Mouse (Mus musculus): ENCODE measurements around the gene Nrxn2. TPM values are rescaled to one million over a fixed set of nuclear protein-coding genes. Genes with fewer than 3 reads are reported as not detected.

Gene Nrxn2
- polyA plus RNA-seq, 1 experiment from 2014 or later: 1.1 TPM

Small RNAs within 50 kb of the gene (microRNA-seq; reads per million reads assigned to microRNA genes)
- gene Gm26460: not detected

Other genes with a start within 250 kb of the Nrxn2 start
- not detected in 2 replicates for gene Majin, start 234.3 kb upstream of the Nrxn2 start, polyA plus RNA-seq (2016; fragmentation: Nextera tagmentation; extraction: Ambion mirVana)
- gene Gpha2, start 192.4 kb upstream of the Nrxn2 start, polyA plus RNA-seq (2016; fragmentation: Nextera tagmentation; extraction: Ambion mirVana): 0.24 TPM in 1 of 2 replicates, not detected in the other
- gene Ppp2r5b, start 182.9 kb upstream of the Nrxn2 start, polyA plus RNA-seq (2016; fragmentation: Nextera tagmentation; extraction: Ambion mirVana): 21.2 and 25.7 TPM in 2 replicates
- gene Atg2a, start 177.1 kb upstream of the Nrxn2 start, polyA plus RNA-seq (2016; fragmentation: Nextera tagmentation; extraction: Ambion mirVana): 10.8 and 11.6 TPM in 2 replicates
- gene Ehd1, start 142.0 kb upstream of the Nrxn2 start, polyA plus RNA-seq (2016; fragmentation: Nextera tagmentation; extraction: Ambion mirVana): 89.6 and 101 TPM in 2 replicates
- 0.33 and 0.38 TPM in 2 replicates for gene Cdc42bpg, start 112.3 kb upstream of the Nrxn2 start, polyA plus RNA-seq (2016; fragmentation: Nextera tagmentation; extraction: Ambion mirVana)
- 67.2 and 80.8 TPM in 2 replicates for gene Men1, start 83.8 kb upstream of the Nrxn2 start, polyA plus RNA-seq (2016; fragmentation: Nextera tagmentation; extraction: Ambion mirVana)
- gene Map4k2, start 77.6 kb upstream of the Nrxn2 start, polyA plus RNA-seq (2016; fragmentation: Nextera tagmentation; extraction: Ambion mirVana): 12.5 and 15.0 TPM in 2 replicates
- gene Sf1, start 55.0 kb upstream of the Nrxn2 start, polyA plus RNA-seq (2016; fragmentation: Nextera tagmentation; extraction: Ambion mirVana): 129 and 146 TPM in 2 replicates
- gene Pygm, start 34.3 kb upstream of the Nrxn2 start, polyA plus RNA-seq (2016; fragmentation: Nextera tagmentation; extraction: Ambion mirVana): 103 and 214 TPM in 2 replicates
- 59.9 and 61.6 TPM in 2 replicates for gene Rasgrp2, start 19.4 kb upstream of the Nrxn2 start, polyA plus RNA-seq (2016; fragmentation: Nextera tagmentation; extraction: Ambion mirVana)
- gene Slc22a12, start 124.3 kb downstream of the Nrxn2 start, polyA plus RNA-seq (2016; fragmentation: Nextera tagmentation; extraction: Ambion mirVana): not detected in 2 replicates

All from heart, embryonic 10.5 days (tissue).